Mouse (Mus musculus) lung, adult 2 months (tissue): ENCODE measurements around the gene Casq2. TPM values are rescaled to one million over a fixed set of nuclear protein-coding genes. Genes with fewer than 3 reads are reported as not detected.

ENCODE experiments used
- DNase-seq: peaks from one replicate; pipeline ENCODE4 v3.0.0; 2022
- H3K4me1 ChIP-seq: fragments of 200-500 bp; 2 replicates; pipeline ENCODE4 v1.6.1; 2011; ENCODE audit warnings: low read length; ENCODE audit not compliant: control insufficient read depth, insufficient read depth
- H3K4me3 ChIP-seq: fragments of 200-500 bp; replicated peaks from 2 replicates; pipeline ENCODE3; 2011; ENCODE audit warnings: low read depth, mild to moderate bottlenecking, control low read depth, low read length; ENCODE audit errors: extremely low read depth
- CTCF ChIP-seq: fragments of 200-500 bp; IDR thresholded peaks from 2 replicates; pipeline ENCODE4 v1.5.1; 2011; ENCODE audit warnings: mild to moderate bottlenecking, low read length, control low read depth; ENCODE audit not compliant: insufficient read depth
- POLR2A ChIP-seq: fragments of 200-500 bp; IDR thresholded peaks from 2 replicates; pipeline ENCODE4 v1.6.1; 2011; ENCODE audit warnings: low read depth, mild to moderate bottlenecking, control low read depth, low read length, borderline replicate concordance; ENCODE audit errors: extremely low read depth
- WGBS: fragments of 180-500 bp; shearing (Covaris S2); methylation state at CpG from one replicate; pipeline ENCODE4 v1.1.7; 2018; 5-methylcytosine and 5-hydroxymethylcytosine counted together
- polyA plus RNA-seq: library from polyadenylated mRNA; depleted of rRNA; stranded (reverse); fragments of >200 nt; gene quantifications from 2 replicates; pipeline ENCODE4 v1.2.3, GENCODE M21; 2012

The Casq2 gene
- polyA plus RNA-seq, 1 experiment: 10.3 TPM

GRCm38 (mm10) chr3:102166794-102167193 is 80.6 kb downstream of the Casq2 start:
- Histone ChIP-seq H3K4me3 (no peak overlapping the region), H3K4me1 (peaks cover 6% of the 10 kb centered on the region; the same call in 1 of the 2 replicates)
- DNase-seq: no peak
- 94% methylated on average over 8 of the region's 8 CpGs for WGBS
- TF ChIP-seq CTCF (no peak), POLR2A (no peak)

- WGBS: 76% methylated on average over 10 of the region's 10 CpGs
- Histone ChIP-seq H3K4me3 (no peak overlapping the region), H3K4me1 (peaks cover 6% of the 10 kb centered on the region; the same call in 1 of the 2 replicates)
- no peak for DNase-seq
- TF ChIP-seq POLR2A (no peak), CTCF (no peak)
Observed at GRCm38 (mm10) chr3:102167555-102168210, 81.5 kb downstream of the Casq2 start.

GRCm38 (mm10) chr3:102169197-102169905 is 83.1 kb downstream of the Casq2 start:
- Histone ChIP-seq H3K4me1 (peaks cover 6% of the 10 kb centered on the region; the same call in 1 of the 2 replicates), H3K4me3 (no peak overlapping the region)
- WGBS: 16% methylated on average over 13 of the region's 13 CpGs
- no peak for TF ChIP-seq CTCF
- no peak for TF ChIP-seq POLR2A
- DNase-seq: peak; percentile 82

- WGBS: 57% methylated on average over 8 of the region's 8 CpGs
- TF ChIP-seq POLR2A (no peak), CTCF (no peak)
- H3K4me3 ChIP-seq: no peak overlapping the region
- no peak for DNase-seq
- peaks cover 6% of the 10 kb centered on the region; the same call in 1 of the 2 replicates for H3K4me1 ChIP-seq
Observed at GRCm38 (mm10) chr3:102174118-102174865, 88.1 kb downstream of the Casq2 start.

GRCm38 (mm10) chr3:102175701-102176100 is 89.5 kb downstream of the Casq2 start:
- no peak for DNase-seq
- H3K4me3 ChIP-seq: no peak overlapping the region
- TF ChIP-seq POLR2A (no peak), CTCF (no peak)
- whole genome bisulfite sequencing: 93% methylated on average over 18 of the region's 18 CpGs
- H3K4me1 ChIP-seq: no peaks in the 10 kb centered on the region

- TF ChIP-seq CTCF (no peak), POLR2A (no peak)
- no peak for DNase-seq
- 81% methylated on average over 5 of the region's 5 CpGs for WGBS
- Histone ChIP-seq H3K4me3 (no peak overlapping the region), H3K4me1 (no peaks in the 10 kb centered on the region)
Observed at GRCm38 (mm10) chr3:102176116-102176515, 89.9 kb downstream of the Casq2 start.

- no peak for DNase-seq
- H3K4me1 ChIP-seq: no peaks in the 10 kb centered on the region
- 94% methylated on average over 12 of the region's 12 CpGs for WGBS
Observed at GRCm38 (mm10) chr3:102177837-102178615, 91.8 kb downstream of the Casq2 start.

GRCm38 (mm10) chr3:102179869-102180268 is 93.7 kb downstream of the Casq2 start:
- H3K4me3 ChIP-seq: no peak overlapping the region
- no peak for DNase-seq
- H3K4me1 ChIP-seq: no peaks in the 10 kb centered on the region
- TF ChIP-seq POLR2A: no peak
- TF ChIP-seq CTCF: no peak
- 89% methylated on average over 4 of the region's 4 CpGs for WGBS

More at GRCm38 (mm10) chr3:102177837-102178615, 91.8 kb downstream of the Casq2 start:
- H3K4me3 ChIP-seq: no peak overlapping the region
- TF ChIP-seq CTCF: no peak

GRCm38 (mm10) chr3:102180746-102181145 is 94.5 kb downstream of the Casq2 start:
- 69% methylated on average over 7 of the region's 7 CpGs for WGBS
- TF ChIP-seq CTCF (no peak), POLR2A (no peak)
- Histone ChIP-seq H3K4me3 (no peak overlapping the region), H3K4me1 (no peaks in the 10 kb centered on the region)
- no peak for DNase-seq
